Mouse (Mus musculus): ENCODE measurements around the gene Nhej1. TPM values are rescaled to one million over a fixed set of nuclear protein-coding genes. Genes with fewer than 3 reads are reported as not detected.

Nhej1 gene
- total and polyA plus RNA-seq, 3 experiments = 1.7 to 5.2 TPM; not detected in 1

GRCm38 (mm10) chr1:74939762-74940161 is 185.2 kb downstream of the Nhej1 start:
- TF ChIP-seq ZC3H11A (IDR thresholded peaks at IDR 0.05; ENCODE audit: low read depth, low read length) (no peak), USF1 (IDR thresholded peaks at IDR 0.05; ENCODE audit: low read depth, low read length) (peak; percentile 55), POLR2AphosphoS5 (IDR thresholded peaks at IDR 0.05; ENCODE audit: borderline replicate concordance, low read depth, low read length) (no peak), MXI1 (IDR thresholded peaks at IDR 0.05; ENCODE audit: low read depth, low read length) (peak; percentile 82), CHD1 (IDR thresholded peaks at IDR 0.05; ENCODE audit: low read depth, low read length) (no peak), SIN3A (IDR thresholded peaks at IDR 0.05; ENCODE audit: low read length) (peak; percentile 56; the same call in 1 of the 2 replicates), MAX (IDR thresholded peaks at IDR 0.05; ENCODE audit: low read length) (peak; percentile 42; the same call in 1 of the 2 replicates), JUND (IDR thresholded peaks at IDR 0.05; ENCODE audit: low read depth, low read length) (no peak)
- Histone ChIP-seq H3K27me3 (ENCODE audit: control insufficient read depth in 1 of 2, insufficient read depth in 2 of 2, low read length in 2 of 2) (peaks cover 0 to 3% of the 10 kb centered on the region in 2 experiments; a peak in 3 of 4 replicates), H3K79me2 (ENCODE audit: control insufficient read depth, insufficient read depth, low read length, poor library complexity) (no peaks in the 10 kb centered on the region), H3K36me3 (ENCODE audit: control insufficient read depth in 1 of 2, insufficient read depth in 2 of 2, low read length in 2 of 2) (no peaks in the 10 kb centered on the region), H3K4me3 (ENCODE audit: control insufficient read depth in 1 of 2, insufficient read depth in 1 of 2, low read depth in 2 of 2, low read length in 2 of 2) (no peak overlapping the region), H3K9me3 (replicated peaks; ENCODE audit: insufficient read depth, low read length) (no peaks in the 10 kb centered on the region), H3K27ac (ENCODE audit: control insufficient read depth, low read depth, low read length) (no peak overlapping the region), H3K9ac (ENCODE audit: control insufficient read depth, low read depth, low read length, poor library complexity, severe bottlenecking) (no peak overlapping the region), H3K4me1 (ENCODE audit: control insufficient read depth in 1 of 2, insufficient read depth in 2 of 2, low read length in 2 of 2) (no peaks in the 10 kb centered on the region)
- DNase-seq (ENCODE audit: low read depth, low spot score) = peak; percentile 50

- TF ChIP-seq MYB (IDR thresholded peaks at IDR 0.05; ENCODE audit: low read depth, low read length) (no peak), NELFE (IDR thresholded peaks at IDR 0.05; ENCODE audit: low read depth, low read length) (no peak), MEF2A (IDR thresholded peaks at IDR 0.05; ENCODE audit: extremely low read depth, insufficient replicate concordance, low read depth, low read length, poor library complexity, severe bottlenecking) (no peak), CTCF (IDR thresholded peaks at IDR 0.05 in 2 of 3, conservative IDR thresholded peaks at IDR 0.05 in 1 of 3; ENCODE audit: control insufficient read depth in 1 of 3, insufficient read depth in 1 of 3, low read depth in 2 of 3, low read length in 3 of 3, poor library complexity in 1 of 3, severe bottlenecking in 1 of 3) (no peak), MAX (IDR thresholded peaks at IDR 0.05; ENCODE audit: low read length) (no peak), E2F4 (IDR thresholded peaks at IDR 0.05; ENCODE audit: borderline replicate concordance, low read depth, low read length) (no peak), GABPA (IDR thresholded peaks at IDR 0.05; ENCODE audit: low read depth, low read length) (no peak), MAFK (IDR thresholded peaks at IDR 0.05; ENCODE audit: borderline replicate concordance, low read depth, low read length) (no peak), HCFC1 (IDR thresholded peaks at IDR 0.05; ENCODE audit: low read depth, low read length) (no peak), ZNF384 (IDR thresholded peaks at IDR 0.05; ENCODE audit: low read depth, low read length) (no peak), POLR2A (IDR thresholded peaks at IDR 0.05; ENCODE audit: control insufficient read depth in 1 of 2, insufficient read depth in 1 of 2, low read depth in 1 of 2, low read length in 2 of 2, poor library complexity in 1 of 2) (no peak), RAD21 (IDR thresholded peaks at IDR 0.05; ENCODE audit: low read depth, low read length) (no peak), TBP (IDR thresholded peaks at IDR 0.05; ENCODE audit: low read depth, low read length) (no peak), MXI1 (IDR thresholded peaks at IDR 0.05; ENCODE audit: low read depth, low read length) (no peak), BHLHE40 (IDR thresholded peaks at IDR 0.05; ENCODE audit: borderline replicate concordance, low read depth, low read length) (no peak), GATA1 (IDR thresholded peaks at IDR 0.05; ENCODE audit: low read depth, low read length) (no peak), TCF12 (IDR thresholded peaks at IDR 0.05; ENCODE audit: low read depth, low read length) (no peak)
Measured at GRCm38 (mm10) chr1:74936221-74936830, 188.7 kb downstream of the Nhej1 start.

More at GRCm38 (mm10) chr1:74936221-74936830, 188.7 kb downstream of the Nhej1 start:
- Histone ChIP-seq H3K36me3 (ENCODE audit: control insufficient read depth in 1 of 2, insufficient read depth in 2 of 2, low read length in 2 of 2) (no peaks in the 10 kb centered on the region), H3K9me3 (replicated peaks; ENCODE audit: insufficient read depth, low read length) (no peaks in the 10 kb centered on the region), H3K27me3 (ENCODE audit: control insufficient read depth in 1 of 2, insufficient read depth in 2 of 2, low read length in 2 of 2) (peaks cover 0 to 4% of the 10 kb centered on the region in 2 experiments; a peak in 3 of 4 replicates), H3K27ac (ENCODE audit: control insufficient read depth, low read depth, low read length) (no peak overlapping the region), H3K9ac (ENCODE audit: control insufficient read depth, low read depth, low read length, poor library complexity, severe bottlenecking) (no peak overlapping the region), H3K79me2 (ENCODE audit: control insufficient read depth, insufficient read depth, low read length, poor library complexity) (no peaks in the 10 kb centered on the region), H3K4me1 (ENCODE audit: control insufficient read depth in 1 of 2, insufficient read depth in 2 of 2, low read length in 2 of 2) (no peaks in the 10 kb centered on the region), H3K4me3 (ENCODE audit: control insufficient read depth in 1 of 2, insufficient read depth in 1 of 2, low read depth in 2 of 2, low read length in 2 of 2) (no peak overlapping the region)
- no peak for DNase-seq (ENCODE audit: low read depth, low spot score)
